Mouse (Mus musculus): ENCODE data around the gene Gpr107. TPM values are rescaled to one million over a fixed set of nuclear protein-coding genes. Genes with fewer than 3 reads are reported as not detected.

Gpr107 gene
- total and polyA plus RNA-seq, 3 experiments: 16.4 to 18.3 TPM; not detected in 1

DNA sequence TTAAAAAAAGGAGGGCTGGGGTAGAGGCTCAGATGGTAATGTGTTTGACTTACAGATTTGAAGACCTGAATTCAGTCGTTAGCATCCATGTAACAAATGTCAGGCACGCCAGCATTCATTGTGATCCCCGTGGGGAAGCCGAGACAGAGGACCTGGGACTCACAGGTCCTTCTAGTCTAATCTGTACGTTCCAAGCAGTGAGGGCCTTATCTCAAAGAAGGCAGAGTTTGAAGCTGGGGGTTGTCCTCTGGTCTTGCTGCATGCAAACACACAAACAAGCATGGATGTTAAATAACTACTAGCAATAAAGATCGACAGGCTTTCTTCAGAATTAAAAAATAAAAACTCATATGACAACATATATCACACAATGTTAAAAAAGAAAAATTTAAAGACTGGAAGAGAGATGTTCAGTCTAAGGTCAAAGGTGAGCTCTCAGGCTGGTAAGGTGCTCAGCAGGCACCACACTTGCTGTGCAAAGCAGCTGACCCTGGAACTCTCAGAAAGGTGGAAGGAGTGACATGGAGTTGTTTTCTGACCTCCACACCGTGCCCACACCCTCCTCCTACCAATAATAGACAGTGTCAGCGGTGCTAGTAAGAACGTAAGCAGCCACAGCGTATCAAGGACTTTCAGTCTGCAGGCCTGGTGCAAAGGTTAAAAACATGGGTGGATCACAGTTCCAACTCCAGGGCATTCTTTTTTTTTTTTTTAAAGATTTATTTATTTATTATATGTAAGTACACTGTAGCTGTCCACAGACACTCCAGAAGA, 8.2 kb downstream of the Gpr107 start:
- TF ChIP-seq CHD2 (IDR thresholded peaks at IDR 0.05; ENCODE audit: low read length): no peak
- TF ChIP-seq GATA1 (IDR thresholded peaks at IDR 0.05; ENCODE audit: low read depth, low read length): peak; percentile 55
- no peak overlapping the region for H3K9ac ChIP-seq (ENCODE audit: control insufficient read depth, low read depth, low read length, poor library complexity, severe bottlenecking)
- peaks cover 2 to 27% of the 10 kb centered on the region in 2 experiments; a peak in 3 of 4 replicates for H3K36me3 ChIP-seq (ENCODE audit: control insufficient read depth in 1 of 2, insufficient read depth in 2 of 2, low read length in 2 of 2)
- peaks cover 19% of the 10 kb centered on the region for H3K79me2 ChIP-seq (ENCODE audit: control insufficient read depth, insufficient read depth, low read length, poor library complexity)
- H3K27ac ChIP-seq (ENCODE audit: control insufficient read depth, low read depth, low read length): no peak overlapping the region
- peak; percentile 33 for DNase-seq (ENCODE audit: low read depth, low spot score)
- no peak overlapping the region for H3K4me3 ChIP-seq (ENCODE audit: control insufficient read depth in 1 of 2, insufficient read depth in 1 of 2, low read depth in 2 of 2, low read length in 2 of 2)
- no peaks in the 10 kb centered on the region for H3K27me3 ChIP-seq (ENCODE audit: control insufficient read depth in 1 of 2, insufficient read depth in 2 of 2, low read length in 2 of 2)
- peaks cover 19 to 27% of the 10 kb centered on the region in 2 experiments for H3K4me1 ChIP-seq (ENCODE audit: control insufficient read depth in 1 of 2, insufficient read depth in 2 of 2, low read length in 2 of 2)
- H3K9me3 ChIP-seq (replicated peaks; ENCODE audit: insufficient read depth, low read length): no peaks in the 10 kb centered on the region

DNA sequence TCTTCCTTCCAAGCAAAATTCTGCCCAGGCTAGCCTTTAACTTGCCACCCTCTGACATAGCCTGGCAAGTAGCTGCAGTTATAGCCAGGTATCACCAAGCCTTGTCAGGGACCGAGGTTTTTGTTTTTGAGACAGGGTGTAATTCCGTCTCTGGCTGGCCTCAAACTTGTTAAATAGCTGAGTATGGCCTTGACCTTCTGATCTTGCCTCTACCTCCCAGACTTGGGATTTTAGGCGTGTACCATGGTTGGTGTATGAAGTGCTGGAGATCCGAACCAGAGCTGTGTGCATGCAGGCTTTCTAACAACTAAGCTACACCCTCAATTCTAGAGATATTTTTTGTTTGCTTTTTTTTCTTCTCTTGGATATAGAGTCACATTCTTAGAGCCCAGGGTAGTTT, 9.5 kb downstream of the Gpr107 start:
- H3K27me3 ChIP-seq (ENCODE audit: control insufficient read depth in 1 of 2, insufficient read depth in 2 of 2, low read length in 2 of 2): no peaks in the 10 kb centered on the region
- peaks cover 19 to 20% of the 10 kb centered on the region in 2 experiments for H3K4me1 ChIP-seq (ENCODE audit: control insufficient read depth in 1 of 2, insufficient read depth in 2 of 2, low read length in 2 of 2)
- H3K9me3 ChIP-seq (replicated peaks; ENCODE audit: insufficient read depth, low read length): no peaks in the 10 kb centered on the region
- TF ChIP-seq KAT2A (conservative IDR thresholded peaks at IDR 0.05; ENCODE audit: low read depth, low read length): no peak
- no peak for TF ChIP-seq TCF12 (IDR thresholded peaks at IDR 0.05; ENCODE audit: low read depth, low read length)
- TF ChIP-seq USF2 (IDR thresholded peaks at IDR 0.05; ENCODE audit: borderline replicate concordance in 1 of 2, insufficient read depth in 1 of 2, low read depth in 1 of 2, low read length in 2 of 2): no peak
- no peak for TF ChIP-seq ZKSCAN1 (IDR thresholded peaks at IDR 0.05; ENCODE audit: low read depth, low read length)
- TF ChIP-seq USF1 (IDR thresholded peaks at IDR 0.05; ENCODE audit: low read depth, low read length): no peak
- no peak for TF ChIP-seq POLR2AphosphoS2 (IDR thresholded peaks at IDR 0.05; ENCODE audit: low read length)
- no peak for TF ChIP-seq UBTF (IDR thresholded peaks at IDR 0.05; ENCODE audit: borderline replicate concordance, insufficient read depth, low read depth, low read length)
- no peak for TF ChIP-seq MEF2A (IDR thresholded peaks at IDR 0.05; ENCODE audit: extremely low read depth, insufficient replicate concordance, low read depth, low read length, poor library complexity, severe bottlenecking)
- TF ChIP-seq ZNF384 (IDR thresholded peaks at IDR 0.05; ENCODE audit: low read depth, low read length): no peak
- TF ChIP-seq GABPA (IDR thresholded peaks at IDR 0.05; ENCODE audit: low read depth, low read length): no peak
- no peak for TF ChIP-seq E2F4 (IDR thresholded peaks at IDR 0.05; ENCODE audit: borderline replicate concordance, low read depth, low read length)
- no peak for TF ChIP-seq TAL1 (IDR thresholded peaks at IDR 0.05; ENCODE audit: low read length)
- no peak for TF ChIP-seq NRF1 (IDR thresholded peaks at IDR 0.05; ENCODE audit: insufficient read depth, low read depth, low read length, poor library complexity, severe bottlenecking)
- no peak for TF ChIP-seq CTCF (IDR thresholded peaks at IDR 0.05 in 2 of 3, conservative IDR thresholded peaks at IDR 0.05 in 1 of 3; ENCODE audit: control insufficient read depth in 1 of 3, insufficient read depth in 1 of 3, low read depth in 2 of 3, low read length in 3 of 3, poor library complexity in 1 of 3, severe bottlenecking in 1 of 3)
- TF ChIP-seq ETS1 (IDR thresholded peaks at IDR 0.05; ENCODE audit: low read depth, low read length): no peak
- H3K9ac ChIP-seq (ENCODE audit: control insufficient read depth, low read depth, low read length, poor library complexity, severe bottlenecking): no peak overlapping the region
- DNase-seq (ENCODE audit: low read depth, low spot score): no peak
- peaks cover 2 to 22% of the 10 kb centered on the region in 2 experiments; a peak in 3 of 4 replicates for H3K36me3 ChIP-seq (ENCODE audit: control insufficient read depth in 1 of 2, insufficient read depth in 2 of 2, low read length in 2 of 2)
- H3K4me3 ChIP-seq (ENCODE audit: control insufficient read depth in 1 of 2, insufficient read depth in 1 of 2, low read depth in 2 of 2, low read length in 2 of 2): no peak overlapping the region
- H3K79me2 ChIP-seq (ENCODE audit: control insufficient read depth, insufficient read depth, low read length, poor library complexity): peaks cover 13% of the 10 kb centered on the region; the same call in 1 of the 2 replicates
- no peak overlapping the region for H3K27ac ChIP-seq (ENCODE audit: control insufficient read depth, low read depth, low read length)
